Mouse (Mus musculus) midbrain, embryonic 10.5 days (tissue): ENCODE measurements around the gene Stx4a. TPM values are rescaled to one million over a fixed set of nuclear protein-coding genes. Genes with fewer than 3 reads are reported as not detected.
"Not testable (repeated sequence)": the region's sequence is repeated elsewhere in the genome, so short reads cannot be mapped to it uniquely, and the experiment has no call there.

Experiments used
- DNase-seq: peaks from one replicate; pipeline ENCODE4 v3.0.0-alpha.2; 2017; ENCODE audit warnings: low spot score
- H3K27ac ChIP-seq: fragments of 300-500 bp; sonication (generic); replicated peaks from 2 replicates; pipeline ENCODE4 v1.5.1; 2016; ENCODE audit warnings: mild to moderate bottlenecking
- H3K27me3 ChIP-seq: fragments of 300-500 bp; sonication (generic); 2 replicates; pipeline ENCODE4 v1.6.1; 2016; ENCODE audit warnings: low read depth, mild to moderate bottlenecking; ENCODE audit not compliant: poor library complexity, severe bottlenecking
- H3K36me3 ChIP-seq: fragments of 300-500 bp; sonication (generic); 2 replicates; pipeline ENCODE4 v1.6.1; 2016; ENCODE audit warnings: mild to moderate bottlenecking, moderate library complexity
- H3K4me1 ChIP-seq: fragments of 300-500 bp; sonication (generic); 2 replicates; pipeline ENCODE4 v1.6.1; 2016
- H3K4me3 ChIP-seq: fragments of 300-500 bp; sonication (generic); 2 replicates; pipeline ENCODE4 v1.5.1; 2016; ENCODE audit warnings: mild to moderate bottlenecking, moderate library complexity
- H3K9me3 ChIP-seq: fragments of 300-500 bp; sonication (generic); replicated peaks from 2 replicates; pipeline ENCODE4 v1.6.1; 2016; ENCODE audit warnings: mild to moderate bottlenecking
- WGBS: fragments of 180-500 bp; shearing (Covaris S2); methylation state at CpG from one replicate; pipeline ENCODE4 v1.1.7; 2016; 5-methylcytosine and 5-hydroxymethylcytosine counted together
- polyA plus RNA-seq: library from polyadenylated mRNA; unstranded; fragments of >200 nt; fragmentation: Nextera tagmentation; extraction: Ambion mirVana; gene quantifications from 2 replicates; pipeline ENCODE4 v1.2.1, GENCODE M21; 2016

The Stx4a gene
- polyA plus RNA-seq, 1 experiment from 2014 or later = 19.5 TPM

GRCm38 (mm10) chr7:127879301-127879700 is 55.2 kb downstream of the Stx4a start:
- Histone ChIP-seq H3K9me3 (no peaks in the 10 kb centered on the region), H3K27ac (no peak overlapping the region), H3K27me3 (no peaks in the 10 kb centered on the region), H3K4me1 (peaks cover 31% of the 10 kb centered on the region), H3K36me3 (peaks cover 67% of the 10 kb centered on the region), H3K4me3 (no peak overlapping the region)
- DNase-seq = no peak
- 95% methylated on average over 9 of the region's 9 CpGs for WGBS

GRCm38 (mm10) chr7:127880431-127880830 is 56.3 kb downstream of the Stx4a start:
- H3K9me3 ChIP-seq = no peaks in the 10 kb centered on the region
- WGBS = 89% methylated on average over 12 of the region's 12 CpGs
- no peaks in the 10 kb centered on the region for H3K27me3 ChIP-seq
- no peak overlapping the region for H3K4me3 ChIP-seq
- peaks cover 78% of the 10 kb centered on the region for H3K36me3 ChIP-seq
- no peak overlapping the region for H3K27ac ChIP-seq
- peaks cover 27% of the 10 kb centered on the region for H3K4me1 ChIP-seq
- no peak for DNase-seq

GRCm38 (mm10) chr7:127885951-127886350 is 61.9 kb downstream of the Stx4a start:
- no peaks in the 10 kb centered on the region for H3K9me3 ChIP-seq
- no peaks in the 10 kb centered on the region for H3K27me3 ChIP-seq
- H3K27ac ChIP-seq = no peak overlapping the region
- H3K36me3 ChIP-seq = peaks cover 99% of the 10 kb centered on the region
- no peak for DNase-seq
- WGBS = 87% methylated on average over 6 of the region's 6 CpGs
- no peak overlapping the region for H3K4me3 ChIP-seq
- peaks cover 15% of the 10 kb centered on the region for H3K4me1 ChIP-seq

DNA sequence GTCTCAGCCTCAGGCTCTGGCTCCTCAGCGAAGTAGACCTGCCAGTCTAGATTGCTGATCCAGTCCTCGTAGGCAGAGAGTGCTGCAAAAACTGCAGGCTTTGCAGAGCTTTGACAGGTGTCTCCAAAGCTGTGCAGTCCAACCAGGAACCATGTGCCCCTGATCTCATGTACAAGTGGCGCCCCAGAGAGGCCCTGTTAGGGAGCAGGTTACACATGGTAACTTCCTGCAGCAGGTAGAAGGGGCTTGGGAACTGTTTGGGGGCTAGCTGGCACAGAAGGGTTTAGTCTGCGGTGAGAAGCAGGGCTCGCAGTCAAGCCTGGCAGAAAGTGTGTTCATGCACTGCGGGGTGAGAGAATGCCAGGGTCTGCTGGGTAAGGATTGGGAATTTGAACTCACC is 62.5 kb downstream of the Stx4a start:
- H3K36me3 ChIP-seq = peaks cover 94% of the 10 kb centered on the region
- 92% methylated on average over 6 of the region's 6 CpGs for WGBS
- H3K4me1 ChIP-seq = peaks cover 15% of the 10 kb centered on the region
- H3K9me3 ChIP-seq = no peaks in the 10 kb centered on the region
- no peak overlapping the region for H3K27ac ChIP-seq
- H3K4me3 ChIP-seq = no peak overlapping the region
- H3K27me3 ChIP-seq = no peaks in the 10 kb centered on the region
- DNase-seq = no peak

GRCm38 (mm10) chr7:127887191-127887590 is 63.1 kb downstream of the Stx4a start:
- Histone ChIP-seq H3K4me3 (no peak overlapping the region), H3K36me3 (peaks cover 90% of the 10 kb centered on the region), H3K4me1 (peaks cover 15% of the 10 kb centered on the region), H3K9me3 (no peaks in the 10 kb centered on the region), H3K27me3 (no peaks in the 10 kb centered on the region), H3K27ac (no peak overlapping the region)
- no peak for DNase-seq
- WGBS = 90% methylated on average over 8 of the region's 8 CpGs

- Histone ChIP-seq H3K9me3 (no peaks in the 10 kb centered on the region), H3K27ac (no peak overlapping the region), H3K4me3 (no peak overlapping the region), H3K4me1 (peaks cover 10% of the 10 kb centered on the region), H3K27me3 (no peaks in the 10 kb centered on the region), H3K36me3 (peaks cover 90% of the 10 kb centered on the region)
- DNase-seq = no peak
- 81% methylated on average over 3 of the region's 3 CpGs for WGBS
Measured at GRCm38 (mm10) chr7:127887781-127888180, 63.7 kb downstream of the Stx4a start.

DNA sequence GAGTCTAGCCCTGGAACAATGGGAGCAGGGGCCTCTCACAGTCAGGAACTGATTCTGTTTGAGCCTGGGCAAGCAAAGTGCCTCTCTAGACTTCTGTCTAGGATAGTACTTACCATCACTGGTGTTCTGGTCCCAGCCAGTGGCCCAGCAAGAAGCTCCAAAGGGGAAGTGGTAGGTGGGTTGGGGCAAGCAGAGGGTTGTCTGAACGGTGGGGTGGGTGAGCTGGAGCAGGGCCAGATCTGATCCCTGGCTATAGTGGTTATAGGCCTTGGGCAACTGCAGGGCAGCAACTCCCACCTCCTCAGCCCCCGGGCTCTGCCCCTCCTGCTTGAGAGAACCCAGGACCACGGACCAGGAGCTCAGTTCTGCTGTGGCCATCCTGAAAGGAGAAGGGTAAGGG is 64.7 kb downstream of the Stx4a start:
- H3K36me3 ChIP-seq = peaks cover 87% of the 10 kb centered on the region
- 84% methylated on average over 3 of the region's 3 CpGs for WGBS

DNA sequence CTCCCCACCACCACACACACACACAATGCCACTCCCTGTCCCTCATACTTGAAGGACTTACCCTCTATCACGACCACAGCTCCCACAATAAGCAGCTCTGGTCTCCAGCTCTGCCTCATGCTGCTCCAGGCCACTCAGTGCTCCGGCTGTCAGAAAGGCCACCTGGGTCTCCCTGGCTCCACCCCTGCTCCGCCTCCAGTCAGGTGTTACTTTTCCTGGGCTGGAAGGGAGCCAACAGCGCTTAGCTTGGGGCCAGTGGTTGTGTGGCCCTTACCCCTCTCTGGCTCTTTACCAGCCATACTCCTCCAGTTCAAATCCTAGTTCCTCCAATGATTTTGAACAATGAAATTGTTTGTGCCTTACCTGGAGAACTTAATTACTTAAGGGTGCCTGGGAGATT is 66.7 kb downstream of the Stx4a start, which contains the start of gene Prss53:
Gene Prss53 (minus strand): TSS at position 173 of the 400 bp plus-strand sequence.
- H3K9me3 ChIP-seq = no peaks in the 10 kb centered on the region
- H3K4me1 ChIP-seq = peaks cover 15% of the 10 kb centered on the region
- H3K36me3 ChIP-seq = peaks cover 69% of the 10 kb centered on the region
- H3K27me3 ChIP-seq = no peaks in the 10 kb centered on the region
- DNase-seq = no peak
- H3K27ac ChIP-seq = no peak within 1 kb of the TSS
- H3K4me3 ChIP-seq = no peak within 1 kb of the TSS
- WGBS = 40% methylated on average over 4 of the region's 4 CpGs

More for the DNA sequence above, 64.7 kb downstream of the Stx4a start:
- no peak overlapping the region for H3K27ac ChIP-seq
- H3K27me3 ChIP-seq = no peaks in the 10 kb centered on the region
- no peaks in the 10 kb centered on the region for H3K9me3 ChIP-seq
- H3K4me3 ChIP-seq = no peak overlapping the region
- peaks cover 5% of the 10 kb centered on the region for H3K4me1 ChIP-seq
- DNase-seq = no peak

GRCm38 (mm10) chr7:127894480-127894879 is 70.4 kb downstream of the Stx4a start:
- peak overlapping the region; percentile 76 for H3K4me3 ChIP-seq
- H3K36me3 ChIP-seq = peaks cover 32% of the 10 kb centered on the region
- no peak overlapping the region for H3K27ac ChIP-seq
- 87% methylated on average over 5 of the region's 5 CpGs for WGBS
- no peak for DNase-seq
- no peaks in the 10 kb centered on the region for H3K27me3 ChIP-seq
- no peaks in the 10 kb centered on the region for H3K9me3 ChIP-seq
- peaks cover 17% of the 10 kb centered on the region for H3K4me1 ChIP-seq

DNA sequence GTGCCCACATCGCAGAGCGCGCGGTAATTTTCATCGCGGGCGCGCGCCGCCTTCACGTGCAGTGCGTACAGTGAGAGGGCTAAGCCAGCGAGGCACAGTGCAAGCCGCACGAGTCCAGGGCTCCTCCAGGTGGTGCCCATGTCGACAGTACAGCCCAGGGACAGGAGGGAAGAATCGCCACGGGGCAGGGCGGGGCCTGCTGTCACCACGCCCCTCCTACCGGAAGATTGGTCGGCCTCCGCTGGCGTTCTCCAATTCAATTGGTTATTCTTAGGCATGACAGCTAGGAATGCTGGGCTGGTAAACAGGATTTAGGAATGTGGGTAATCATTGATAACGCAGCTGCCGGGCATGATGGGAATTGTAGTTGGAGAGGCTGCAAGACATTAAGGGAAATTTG is 71.3 kb downstream of the Stx4a start, which contains the start of the genes Gm21974 and Vkorc1:
Gene Gm21974 (minus strand): TSS at position 13 of the 400 bp plus-strand sequence.
Gene Vkorc1 (minus strand): TSS at position 176 of the 400 bp plus-strand sequence.
- peak; percentile 91 for DNase-seq
- no peaks in the 10 kb centered on the region for H3K9me3 ChIP-seq
- peaks cover 17% of the 10 kb centered on the region for H3K4me1 ChIP-seq
- peaks cover 24% of the 10 kb centered on the region for H3K36me3 ChIP-seq
- no peaks in the 10 kb centered on the region for H3K27me3 ChIP-seq
- H3K4me3 ChIP-seq = peak within 1 kb of the TSS; percentile 76
- H3K27ac ChIP-seq = peak within 1 kb of the TSS; percentile 76
- WGBS = under 1% methylated on average over 26 of the region's 26 CpGs

GRCm38 (mm10) chr7:127895891-127896290 is 71.8 kb downstream of the Stx4a start:
- peaks cover 17% of the 10 kb centered on the region for H3K4me1 ChIP-seq
- H3K27me3 ChIP-seq, DNase-seq, H3K9me3 ChIP-seq, H3K27ac ChIP-seq: not testable (repeated sequence)
- peak overlapping the region; percentile 76 for H3K4me3 ChIP-seq
- H3K36me3 ChIP-seq = peaks cover 19% of the 10 kb centered on the region
- 70% methylated on average over 7 of the region's 7 CpGs for WGBS

- DNase-seq = peak; percentile 55
- Histone ChIP-seq H3K27ac (no peak overlapping the region), H3K36me3 (peaks cover 18% of the 10 kb centered on the region), H3K9me3 (no peaks in the 10 kb centered on the region), H3K4me3 (peak overlapping the region; percentile 76; the same call in 1 of the 2 replicates), H3K4me1 (peaks cover 17% of the 10 kb centered on the region), H3K27me3 (no peaks in the 10 kb centered on the region)
- WGBS = 55% methylated on average over 13 of the region's 13 CpGs
Measured at GRCm38 (mm10) chr7:127896384-127896783, 72.3 kb downstream of the Stx4a start.

GRCm38 (mm10) chr7:127897542-127897941 is 73.4 kb downstream of the Stx4a start:
- Histone ChIP-seq H3K9me3 (no peaks in the 10 kb centered on the region), H3K4me3 (no peak overlapping the region)
- no peak for DNase-seq

More at GRCm38 (mm10) chr7:127897542-127897941, 73.4 kb downstream of the Stx4a start:
- Histone ChIP-seq H3K36me3 (peaks cover 12% of the 10 kb centered on the region), H3K27ac (no peak overlapping the region), H3K4me1 (peaks cover 17% of the 10 kb centered on the region), H3K27me3 (no peaks in the 10 kb centered on the region)
- WGBS = 92% methylated on average over 7 of the region's 7 CpGs
